Mouse (Mus musculus): ENCODE data around the gene Gm37240. TPM values are rescaled to one million over a fixed set of nuclear protein-coding genes. Genes with fewer than 3 reads are reported as not detected.

The Gm37240 gene
- polyA plus RNA-seq, 1 experiment from 2014 or later: 0.43 TPM

GRCm38 (mm10) chr3:84839499-84839898 is 1047.8 kb downstream of the Gm37240 start:
- ATAC-seq (replicated peaks; ENCODE audit: low FRiP score) (no peak), DNase-seq (ENCODE audit: low spot score) (no peak)
- 88% methylated on average over 5 of the region's 5 CpGs for WGBS
- Histone ChIP-seq H3K4me1 (replicated peaks; ENCODE audit: control insufficient read depth, insufficient read depth, low read length) (no peaks in the 10 kb centered on the region), H3K36me3 (ENCODE audit: control insufficient read depth, insufficient read depth, low read length) (no peaks in the 10 kb centered on the region), H3K9ac (ENCODE audit: low read length) (no peak overlapping the region), H3K4me2 (ENCODE audit: low read depth, low read length, severe bottlenecking) (no peak overlapping the region), H3K9me3 (ENCODE audit: control insufficient read depth, low read length) (no peaks in the 10 kb centered on the region), H3K27me3 (ENCODE audit: control insufficient read depth, insufficient read depth, low read length) (no peaks in the 10 kb centered on the region), H3K4me3 (ENCODE audit: low read depth, low read length) (no peak overlapping the region), H3K27ac (ENCODE audit: low read depth, low read length) (no peak overlapping the region)

GRCm38 (mm10) chr3:84837984-84838383 is 1049.3 kb downstream of the Gm37240 start:
- H3K4me3 ChIP-seq (ENCODE audit: low read depth, low read length): no peak overlapping the region
- H3K9ac ChIP-seq (ENCODE audit: low read length): no peak overlapping the region
- no peaks in the 10 kb centered on the region for H3K27me3 ChIP-seq (ENCODE audit: control insufficient read depth, insufficient read depth, low read length)
- H3K4me1 ChIP-seq (replicated peaks; ENCODE audit: control insufficient read depth, insufficient read depth, low read length): no peaks in the 10 kb centered on the region
- H3K27ac ChIP-seq (ENCODE audit: low read depth, low read length): no peak overlapping the region
- no peaks in the 10 kb centered on the region for H3K36me3 ChIP-seq (ENCODE audit: control insufficient read depth, insufficient read depth, low read length)
- no peaks in the 10 kb centered on the region for H3K9me3 ChIP-seq (ENCODE audit: control insufficient read depth, low read length)
- no peak for ATAC-seq (replicated peaks; ENCODE audit: low FRiP score)
- no peak overlapping the region for H3K4me2 ChIP-seq (ENCODE audit: low read depth, low read length, severe bottlenecking)
- 85% methylated on average over 3 of the region's 3 CpGs for WGBS
- no peak for DNase-seq (ENCODE audit: low spot score)

- no peaks in the 10 kb centered on the region for H3K36me3 ChIP-seq (ENCODE audit: control insufficient read depth, insufficient read depth, low read length)
- WGBS: 85% methylated on average over 5 of the region's 5 CpGs
- no peak overlapping the region for H3K4me2 ChIP-seq (ENCODE audit: low read depth, low read length, severe bottlenecking)
- H3K4me1 ChIP-seq (replicated peaks; ENCODE audit: control insufficient read depth, insufficient read depth, low read length): no peaks in the 10 kb centered on the region
- H3K4me3 ChIP-seq (ENCODE audit: low read depth, low read length): no peak overlapping the region
- DNase-seq (ENCODE audit: low spot score) (no peak), ATAC-seq (replicated peaks; ENCODE audit: low FRiP score) (no peak)
- no peak overlapping the region for H3K27ac ChIP-seq (ENCODE audit: low read depth, low read length)
- H3K9me3 ChIP-seq (ENCODE audit: control insufficient read depth, low read length): no peaks in the 10 kb centered on the region
- H3K9ac ChIP-seq (ENCODE audit: low read length): no peak overlapping the region
- H3K27me3 ChIP-seq (ENCODE audit: control insufficient read depth, insufficient read depth, low read length): no peaks in the 10 kb centered on the region
Measured at GRCm38 (mm10) chr3:84836029-84836428, 1051.3 kb downstream of the Gm37240 start.

- Histone ChIP-seq H3K36me3 (ENCODE audit: control insufficient read depth, insufficient read depth, low read length) (no peaks in the 10 kb centered on the region), H3K9ac (ENCODE audit: low read length) (no peak overlapping the region), H3K27ac (ENCODE audit: low read depth, low read length) (no peak overlapping the region), H3K9me3 (ENCODE audit: control insufficient read depth, low read length) (no peaks in the 10 kb centered on the region), H3K4me1 (replicated peaks; ENCODE audit: control insufficient read depth, insufficient read depth, low read length) (no peaks in the 10 kb centered on the region), H3K4me2 (ENCODE audit: low read depth, low read length, severe bottlenecking) (no peak overlapping the region), H3K27me3 (ENCODE audit: control insufficient read depth, insufficient read depth, low read length) (no peaks in the 10 kb centered on the region), H3K4me3 (ENCODE audit: low read depth, low read length) (no peak overlapping the region)
- DNase-seq (ENCODE audit: low spot score) (no peak), ATAC-seq (replicated peaks; ENCODE audit: low FRiP score) (no peak)
- WGBS: 82% methylated on average over 1 of the region's 1 CpGs
Measured at GRCm38 (mm10) chr3:84829366-84829765, 1058.0 kb downstream of the Gm37240 start.

- no peak overlapping the region for H3K4me2 ChIP-seq (ENCODE audit: low read depth, low read length, severe bottlenecking)
- no peaks in the 10 kb centered on the region for H3K36me3 ChIP-seq (ENCODE audit: control insufficient read depth, insufficient read depth, low read length)
- DNase-seq (ENCODE audit: low spot score) (no peak), ATAC-seq (replicated peaks; ENCODE audit: low FRiP score) (no peak)
- no peaks in the 10 kb centered on the region for H3K9me3 ChIP-seq (ENCODE audit: control insufficient read depth, low read length)
- H3K27me3 ChIP-seq (ENCODE audit: control insufficient read depth, insufficient read depth, low read length): no peaks in the 10 kb centered on the region
- H3K27ac ChIP-seq (ENCODE audit: low read depth, low read length): no peak overlapping the region
- H3K4me3 ChIP-seq (ENCODE audit: low read depth, low read length): no peak overlapping the region
- 88% methylated on average over 4 of the region's 4 CpGs for WGBS
- no peaks in the 10 kb centered on the region for H3K4me1 ChIP-seq (replicated peaks; ENCODE audit: control insufficient read depth, insufficient read depth, low read length)
- H3K9ac ChIP-seq (ENCODE audit: low read length): no peak overlapping the region
Measured at GRCm38 (mm10) chr3:84827617-84828016, 1059.7 kb downstream of the Gm37240 start.

- Histone ChIP-seq H3K4me3 (ENCODE audit: low read depth, low read length) (no peak overlapping the region), H3K9ac (ENCODE audit: low read length) (no peak overlapping the region), H3K4me2 (ENCODE audit: low read depth, low read length, severe bottlenecking) (no peak overlapping the region), H3K4me1 (replicated peaks; ENCODE audit: control insufficient read depth, insufficient read depth, low read length) (no peaks in the 10 kb centered on the region), H3K27ac (ENCODE audit: low read depth, low read length) (no peak overlapping the region), H3K27me3 (ENCODE audit: control insufficient read depth, insufficient read depth, low read length) (no peaks in the 10 kb centered on the region), H3K36me3 (ENCODE audit: control insufficient read depth, insufficient read depth, low read length) (no peaks in the 10 kb centered on the region), H3K9me3 (ENCODE audit: control insufficient read depth, low read length) (no peaks in the 10 kb centered on the region)
- DNase-seq (ENCODE audit: low spot score) (no peak), ATAC-seq (replicated peaks; ENCODE audit: low FRiP score) (no peak)
- 70% methylated on average over 3 of the region's 3 CpGs for WGBS
Measured at GRCm38 (mm10) chr3:84826938-84827337, 1060.4 kb downstream of the Gm37240 start.

- WGBS: 94% methylated on average over 3 of the region's 3 CpGs
- Histone ChIP-seq H3K9ac (ENCODE audit: low read length) (no peak overlapping the region), H3K4me3 (ENCODE audit: low read depth, low read length) (no peak overlapping the region), H3K9me3 (ENCODE audit: control insufficient read depth, low read length) (no peaks in the 10 kb centered on the region), H3K36me3 (ENCODE audit: control insufficient read depth, insufficient read depth, low read length) (no peaks in the 10 kb centered on the region), H3K4me2 (ENCODE audit: low read depth, low read length, severe bottlenecking) (no peak overlapping the region), H3K4me1 (replicated peaks; ENCODE audit: control insufficient read depth, insufficient read depth, low read length) (no peaks in the 10 kb centered on the region), H3K27me3 (ENCODE audit: control insufficient read depth, insufficient read depth, low read length) (no peaks in the 10 kb centered on the region), H3K27ac (ENCODE audit: low read depth, low read length) (no peak overlapping the region)
- ATAC-seq (replicated peaks; ENCODE audit: low FRiP score): no peak
- no peak for DNase-seq (ENCODE audit: low spot score)
Measured at GRCm38 (mm10) chr3:84826405-84826804, 1060.9 kb downstream of the Gm37240 start.

- ATAC-seq (replicated peaks; ENCODE audit: low FRiP score) (no peak), DNase-seq (ENCODE audit: low spot score) (no peak)
- H3K9me3 ChIP-seq (ENCODE audit: control insufficient read depth, low read length): no peaks in the 10 kb centered on the region
- 67% methylated on average over 5 of the region's 5 CpGs for WGBS
- no peaks in the 10 kb centered on the region for H3K4me1 ChIP-seq (replicated peaks; ENCODE audit: control insufficient read depth, insufficient read depth, low read length)
- H3K36me3 ChIP-seq (ENCODE audit: control insufficient read depth, insufficient read depth, low read length): no peaks in the 10 kb centered on the region
- no peaks in the 10 kb centered on the region for H3K27me3 ChIP-seq (ENCODE audit: control insufficient read depth, insufficient read depth, low read length)
- no peak overlapping the region for H3K4me2 ChIP-seq (ENCODE audit: low read depth, low read length, severe bottlenecking)
- no peak overlapping the region for H3K4me3 ChIP-seq (ENCODE audit: low read depth, low read length)
- H3K9ac ChIP-seq (ENCODE audit: low read length): no peak overlapping the region
- H3K27ac ChIP-seq (ENCODE audit: low read depth, low read length): no peak overlapping the region
Measured at GRCm38 (mm10) chr3:84825990-84826389, 1061.3 kb downstream of the Gm37240 start.

GRCm38 (mm10) chr3:84820654-84821201 is 1066.6 kb downstream of the Gm37240 start:
- Histone ChIP-seq H3K36me3 (ENCODE audit: control insufficient read depth, insufficient read depth, low read length) (no peaks in the 10 kb centered on the region), H3K9me3 (ENCODE audit: control insufficient read depth, low read length) (no peaks in the 10 kb centered on the region), H3K4me3 (ENCODE audit: low read depth, low read length) (no peak overlapping the region), H3K4me1 (replicated peaks; ENCODE audit: control insufficient read depth, insufficient read depth, low read length) (no peaks in the 10 kb centered on the region; the same call in 1 of the 2 replicates), H3K4me2 (ENCODE audit: low read depth, low read length, severe bottlenecking) (no peak overlapping the region), H3K9ac (ENCODE audit: low read length) (no peak overlapping the region), H3K27ac (ENCODE audit: low read depth, low read length) (no peak overlapping the region), H3K27me3 (ENCODE audit: control insufficient read depth, insufficient read depth, low read length) (no peaks in the 10 kb centered on the region)
- ATAC-seq (replicated peaks; ENCODE audit: low FRiP score): no peak
- DNase-seq (ENCODE audit: low spot score): no peak
- WGBS: 44% methylated on average over 2 of the region's 2 CpGs

All from forebrain, embryonic 11.5 days (tissue).